Mouse (Mus musculus): Measurements from ENCODE around the gene Znrf4.
A peak's percentile ranks its signal among the peaks of the same experiment; 100 is the strongest.

Znrf4 gene

GRCm38 (mm10) chr17:56464817-56465216 lies 47.4 kb downstream of the Znrf4 start:
- no peak for DNase-seq

- no peak for DNase-seq
These were observed 47.9 kb downstream of the Znrf4 start for GRCm38 (mm10) chr17:56464345-56464744.

GRCm38 (mm10) chr17:56463500-56463899 lies 48.7 kb downstream of the Znrf4 start:
- no peak for DNase-seq

- DNase-seq, result no peak
These were observed 49.3 kb downstream of the Znrf4 start for GRCm38 (mm10) chr17:56462835-56463455.

- peak; percentile 100 for DNase-seq
These were observed 50.2 kb downstream of the Znrf4 start for GRCm38 (mm10) chr17:56461771-56462743.
